Mouse (Mus musculus) cortical plate, adult 2 months (tissue): ENCODE measurements at regions not wholly inside any gene's neighbourhood (a gene's known extent, or its start where the extent isn't known, plus 50 kb on each side); places are given as distances from the start of the nearest gene placed in this dataset.

Experiments used
- CTCF ChIP-seq: fragments of 200-500 bp; IDR thresholded peaks from 2 replicates; pipeline ENCODE4 v1.5.1; 2011; ENCODE audit warnings: mild to moderate bottlenecking, control low read depth, low read length; ENCODE audit not compliant: insufficient read depth; ENCODE audit errors: extremely low read depth
- POLR2A ChIP-seq: fragments of 200-500 bp; IDR thresholded peaks from 2 replicates; pipeline ENCODE4 v1.6.1; 2011; ENCODE audit warnings: mild to moderate bottlenecking, low read length, control low read depth; ENCODE audit not compliant: insufficient read depth; ENCODE audit errors: extremely low read depth

GRCm38 (mm10) chr14:9191664-9192063 is 525.6 kb upstream of the 4930452B06Rik start:
- TF ChIP-seq CTCF (no peak), POLR2A (no peak)
